Mouse (Mus musculus) adrenal gland, postnatal 14 days (tissue): ENCODE results near the gene Gm8232. TPM values are rescaled to one million over a fixed set of nuclear protein-coding genes. Genes with fewer than 3 reads are reported as not detected.
"Not testable (repeated sequence)": the region's sequence is repeated elsewhere in the genome, so short reads cannot be mapped to it uniquely, and the experiment has no call there.

Experiments
- DNase-seq: peaks from one replicate; pipeline ENCODE4 v3.0.0; 2021; ENCODE audit warnings: mixed read lengths
- long read RNA-seq, 2 experiments: library from polyadenylated mRNA; stranded (forward); transcript quantifications; one replicate each; pipeline ENCODE4 v2.0.0; 2021
- total RNA-seq: library from RNA; stranded (reverse); gene quantifications from 2 replicates; pipeline ENCODE4 v1.2.3, GENCODE M21; 2021

Gene Gm8232
- total RNA-seq = not detected in 2 replicates
- long read RNA-seq, experiment 1 = 0 reads
- long read RNA-seq, experiment 2 = 0 reads

GRCm38 (mm10) chr14:44433335-44433734, at the start of gene Gm8232:
Gene Gm8232 (plus strand): TSS chr14:44433635.
- not testable (repeated sequence) for DNase-seq

- not testable (repeated sequence) for DNase-seq
These were observed 49.2 kb upstream of the Gm8232 start for GRCm38 (mm10) chr14:44384233-44384632.

- not testable (repeated sequence) for DNase-seq
These were observed 22.8 kb upstream of the Gm8232 start, which contains the start of gene Gm3371 for GRCm38 (mm10) chr14:44410588-44410987. Gene Gm3371 (minus strand): TSS chr14:44410688.

Other genes with a start within 250 kb of the Gm8232 start
- gene Gm8212, start 236.0 kb upstream of the Gm8232 start, total RNA-seq = not detected in 2 replicates
- gene 4930503E14Rik, start 220.4 kb upstream of the Gm8232 start, total RNA-seq = not detected in 2 replicates
- gene Gm8220, start 148.1 kb upstream of the Gm8232 start, total RNA-seq = not detected in 2 replicates
- not detected in 2 replicates for gene Gm5930, start 95.1 kb upstream of the Gm8232 start, total RNA-seq
- gene Gm8229, start 68.3 kb upstream of the Gm8232 start, total RNA-seq = not detected in 2 replicates
- not detected in 2 replicates for gene Gm3371, start 22.9 kb upstream of the Gm8232 start, total RNA-seq
- not detected in 2 replicates for gene BC061237, start 58.8 kb downstream of the Gm8232 start, total RNA-seq
- gene Gm17093, start 84.6 kb downstream of the Gm8232 start, total RNA-seq = not detected in 2 replicates
- gene Gm8247, start 149.5 kb downstream of the Gm8232 start, total RNA-seq = not detected in 2 replicates
- not detected in 2 replicates for gene Gm5624, start 194.3 kb downstream of the Gm8232 start, total RNA-seq